Mouse (Mus musculus): ENCODE results near the gene Gpr61.

GRCm38 (mm10) chr3:108195941-108196590 lies 41.4 kb upstream of the Gpr61 start:
- TF ChIP-seq ZNF384 (IDR thresholded peaks at IDR 0.05; ENCODE audit: low read depth, low read length) (no peak), CHD2 (IDR thresholded peaks at IDR 0.05; ENCODE audit: low read depth, low read length) (no peak), HCFC1 (IDR thresholded peaks at IDR 0.05; ENCODE audit: borderline replicate concordance, insufficient read depth, low read length) (no peak), MAFK (IDR thresholded peaks at IDR 0.05; ENCODE audit: insufficient read depth, low read depth, low read length) (no peak)

Data from ES-E14 (cell line).